Mouse (Mus musculus) lung, adult 10 weeks (tissue): ENCODE results near the gene Btc. TPM values are rescaled to one million over a fixed set of nuclear protein-coding genes. Genes with fewer than 3 reads are reported as not detected.

Source experiments
- polyA plus RNA-seq: library from polyadenylated mRNA; stranded (reverse); fragments of 350-450 nt; fragmentation: Illumina TruSeq; extraction: RNeasy Lipid Tissue Mini Kit (QIAGEN cat#74804); gene quantifications from one replicate; pipeline ENCODE4 v1.2.3, GENCODE M21; 2014; ENCODE audit warnings: low read depth, low replicate concordance; ENCODE audit not compliant: insufficient read depth

Gene Btc
- 2.7 TPM for polyA plus RNA-seq

DNA sequence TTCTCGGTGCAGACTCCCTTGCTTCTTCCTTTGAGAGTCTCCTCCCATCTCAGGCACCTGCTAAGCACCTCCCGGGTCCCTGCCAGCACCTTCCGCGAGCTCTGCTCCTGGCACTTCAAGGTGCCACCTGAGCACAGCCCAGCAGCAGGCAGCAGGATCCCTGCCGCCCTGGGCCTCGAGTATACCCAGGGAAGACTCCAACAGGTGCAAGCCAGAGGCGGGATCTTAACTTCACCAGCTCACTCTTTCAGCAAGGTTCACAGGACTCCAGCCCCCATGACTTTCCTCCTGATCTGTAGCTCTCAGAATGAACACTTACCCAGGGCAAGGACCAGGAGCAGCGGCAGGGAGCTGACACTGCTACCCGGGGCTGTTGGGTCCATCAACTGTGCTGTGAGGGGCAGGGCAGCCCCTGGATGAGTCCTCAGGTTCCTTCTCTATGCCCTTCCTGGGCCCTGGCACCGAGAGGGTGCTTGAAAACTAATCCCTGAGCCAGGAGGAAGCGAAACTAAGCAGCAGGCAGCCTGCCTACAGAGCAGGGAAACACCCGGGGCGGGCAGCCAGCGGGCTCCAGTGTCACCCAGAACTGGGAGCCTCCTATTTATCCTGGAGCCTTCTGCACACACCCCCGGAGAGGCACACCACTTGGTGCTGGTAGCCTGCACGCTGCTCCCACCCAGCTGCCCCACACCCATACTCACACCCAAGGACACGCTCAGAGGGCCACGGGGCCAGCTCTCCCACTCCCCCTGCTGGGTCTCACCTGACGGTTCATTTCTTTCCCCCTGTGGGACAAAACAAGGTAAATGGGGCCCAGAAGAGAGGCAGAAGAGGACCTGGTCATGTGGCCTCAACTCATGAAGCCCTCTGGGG is at the start of gene Btc:
Gene Btc, minus strand, starts transcription at position 656 of the 873 bp plus-strand sequence.

Other genes with a start within 250 kb of the Btc start
- 4.1 TPM for gene Parm1, start 114.6 kb upstream of the Btc start, polyA plus RNA-seq